Mouse (Mus musculus) liver, postnatal 0 days (tissue): ENCODE data around the gene Aurkaip1. TPM values are rescaled to one million over a fixed set of nuclear protein-coding genes. Genes with fewer than 3 reads are reported as not detected.

Source experiments
- ATAC-seq: fragments of 200-750 bp; cut with Nextera tagmentation; 2 replicates; pipeline ENCODE4 v1.8.0; 2017; ENCODE audit warnings: mild to moderate bottlenecking, moderate library complexity
- DNase-seq: peaks from one replicate; pipeline ENCODE4 v3.0.0-alpha.2; 2016
- H3K27ac ChIP-seq: fragments of 300-500 bp; sonication (generic); 2 replicates; pipeline ENCODE4 v1.5.1; 2014; ENCODE audit warnings: antibody characterized with exemption, moderate library complexity, mild to moderate bottlenecking, low read depth
- H3K27me3 ChIP-seq: fragments of 300-500 bp; sonication (generic); 2 replicates; pipeline ENCODE4 v1.6.1; 2014; ENCODE audit warnings: low read length, control low read depth, mixed read lengths; ENCODE audit not compliant: insufficient read depth
- H3K36me3 ChIP-seq: fragments of 300-500 bp; sonication (generic); replicated peaks from 2 replicates; pipeline ENCODE4 v1.6.1; 2014; ENCODE audit warnings: mild to moderate bottlenecking, control low read depth, low read length, moderate library complexity, mixed read lengths; ENCODE audit not compliant: insufficient read depth
- H3K4me1 ChIP-seq: fragments of 300-500 bp; sonication (generic); 2 replicates; pipeline ENCODE4 v1.6.1; 2014; ENCODE audit warnings: antibody characterized with exemption, mild to moderate bottlenecking, control low read depth; ENCODE audit not compliant: insufficient read depth
- H3K4me2 ChIP-seq: fragments of 300-500 bp; sonication (generic); 2 replicates; pipeline ENCODE4 v1.6.1; 2014; ENCODE audit warnings: low read depth, mild to moderate bottlenecking, low read length, moderate library complexity, mixed read lengths
- H3K4me3 ChIP-seq: fragments of 300-500 bp; sonication (generic); 2 replicates; pipeline ENCODE4 v1.5.1; 2014; ENCODE audit warnings: low read depth, low read length
- H3K9ac ChIP-seq: fragments of 300-500 bp; sonication (generic); replicated peaks from 2 replicates; pipeline ENCODE4 v1.6.1; 2014; ENCODE audit warnings: mild to moderate bottlenecking, moderate library complexity
- H3K9me3 ChIP-seq: fragments of 300-500 bp; sonication (generic); 2 replicates; pipeline ENCODE4 v1.6.1; 2016; ENCODE audit warnings: mild to moderate bottlenecking, control low read depth, low read length, mixed read lengths
- CTCF ChIP-seq: sonication (generic); IDR thresholded peaks from 2 replicates; pipeline ENCODE4 v1.5.1; 2016; ENCODE audit warnings: antibody characterized with exemption, low read depth
- EP300 ChIP-seq: IDR thresholded peaks from 2 replicates; pipeline ENCODE4 v1.6.1; 2016; ENCODE audit warnings: antibody characterized with exemption, low read depth, mild to moderate bottlenecking
- WGBS: fragments of 180-500 bp; shearing (Covaris S2); extraction: QIAGEN DNeasy Blood & Tissue Kit; methylation state at CpG from one replicate; pipeline ENCODE4 v1.1.7; 2014; ENCODE audit not compliant: insufficient replicate concordance; 5-methylcytosine and 5-hydroxymethylcytosine counted together
- polyA plus RNA-seq: library from polyadenylated mRNA; unstranded; fragments of >200 nt; fragmentation: Nextera tagmentation; extraction: Ambion mirVana; gene quantifications from 2 replicates; pipeline ENCODE4 v1.2.1, GENCODE M21; 2015

The Aurkaip1 gene
- polyA plus RNA-seq, 1 experiment from 2014 or later, result 92.7 TPM

DNA sequence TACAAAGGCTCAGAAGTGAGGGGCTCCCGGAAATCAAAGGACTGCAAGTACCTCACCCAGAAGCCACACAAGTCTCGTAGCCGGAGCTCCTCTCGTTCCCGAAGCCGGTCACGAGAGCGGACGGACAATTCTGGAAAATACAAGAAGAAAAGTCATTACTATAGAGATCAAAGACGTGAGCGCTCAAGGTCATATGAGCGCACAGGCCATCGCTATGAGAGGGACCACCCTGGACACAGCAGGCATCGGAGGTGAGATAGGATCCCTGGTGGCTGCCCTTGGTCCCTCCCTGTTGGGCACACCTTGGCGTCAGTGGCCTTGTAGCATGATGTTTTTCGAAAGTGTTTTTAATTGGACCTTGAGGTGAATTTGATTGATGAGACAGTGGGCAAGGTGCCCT lies 7.6 kb upstream of the Aurkaip1 start:
- no peaks in the 10 kb centered on the region for H3K4me1 ChIP-seq
- no peak for ATAC-seq
- H3K4me3 ChIP-seq, result no peak overlapping the region
- H3K9ac ChIP-seq, result no peak overlapping the region
- 94% methylated on average over 16 of the region's 16 CpGs for WGBS
- no peaks in the 10 kb centered on the region for H3K9me3 ChIP-seq
- peaks cover 80% of the 10 kb centered on the region for H3K36me3 ChIP-seq
- no peak for DNase-seq
- no peaks in the 10 kb centered on the region for H3K27me3 ChIP-seq
- TF ChIP-seq EP300, result no peak
- no peak for TF ChIP-seq CTCF
- no peak overlapping the region for H3K4me2 ChIP-seq
- H3K27ac ChIP-seq, result no peak overlapping the region

DNA sequence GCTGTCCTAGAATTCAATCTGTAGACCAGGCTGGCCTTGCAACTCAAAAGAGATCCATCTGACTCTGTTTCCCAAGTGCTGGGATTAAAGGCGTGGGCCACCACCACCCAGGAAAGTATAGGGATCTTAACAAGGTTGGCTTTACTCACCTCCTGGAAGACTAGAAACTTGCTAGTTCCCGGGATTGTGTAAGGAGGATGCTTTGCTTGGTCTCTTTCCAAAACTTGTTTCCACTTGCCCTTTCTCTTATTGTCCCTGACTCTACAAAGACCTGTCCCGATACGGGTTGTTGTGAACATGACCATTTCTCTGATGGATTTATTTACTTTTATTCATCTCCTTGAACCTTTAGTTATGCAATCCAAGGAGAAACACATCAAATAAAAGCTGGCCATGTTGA lies 1.2 kb upstream of the Aurkaip1 start:
- WGBS, result 90% methylated on average over 4 of the region's 4 CpGs
- peaks cover 23% of the 10 kb centered on the region for H3K4me1 ChIP-seq

DNA sequence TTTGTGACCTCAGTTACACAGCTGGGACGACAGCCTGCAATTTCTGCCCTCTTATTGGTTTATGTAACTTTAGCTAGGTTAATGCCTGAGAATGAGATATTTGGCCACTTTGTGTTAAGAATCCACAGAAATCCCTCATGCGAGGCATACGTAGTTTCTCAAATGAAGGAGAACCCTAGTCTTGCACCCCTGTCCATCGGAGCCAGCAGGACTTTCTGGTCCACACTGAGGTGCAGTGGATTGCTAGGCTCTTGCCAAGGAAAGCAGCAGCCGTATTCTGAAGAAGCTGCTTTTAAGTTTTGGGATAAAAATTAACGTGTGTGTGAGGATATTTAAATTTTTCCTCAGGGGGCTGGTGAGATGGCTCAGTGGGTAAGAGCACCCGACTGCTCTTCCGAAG lies 476 bp upstream of the Aurkaip1 start:
- no peak for TF ChIP-seq EP300
- TF ChIP-seq CTCF, result no peak
- Histone ChIP-seq H3K4me2 (peak overlapping the region; percentile 80), H3K27me3 (no peaks in the 10 kb centered on the region), H3K36me3 (peaks cover 19% of the 10 kb centered on the region), H3K9me3 (no peaks in the 10 kb centered on the region), H3K27ac (no peak overlapping the region; the same call in none of the 2 replicates), H3K4me1 (peaks cover 23% of the 10 kb centered on the region), H3K9ac (peak overlapping the region; percentile 95; the same call in 1 of the 2 replicates), H3K4me3 (peak overlapping the region; percentile 98)
- ATAC-seq (no peak), DNase-seq (no peak)
- 50% methylated on average over 8 of the region's 8 CpGs for WGBS

More for the DNA sequence above, 1.2 kb upstream of the Aurkaip1 start:
- H3K27me3 ChIP-seq, result no peaks in the 10 kb centered on the region
- H3K36me3 ChIP-seq, result peaks cover 26% of the 10 kb centered on the region
- no peak overlapping the region for H3K27ac ChIP-seq
- H3K9me3 ChIP-seq, result no peaks in the 10 kb centered on the region
- no peak overlapping the region for H3K4me3 ChIP-seq
- no peak for ATAC-seq
- no peak for DNase-seq
- no peak overlapping the region for H3K4me2 ChIP-seq
- TF ChIP-seq EP300 (no peak), CTCF (no peak)
- no peak overlapping the region for H3K9ac ChIP-seq

DNA sequence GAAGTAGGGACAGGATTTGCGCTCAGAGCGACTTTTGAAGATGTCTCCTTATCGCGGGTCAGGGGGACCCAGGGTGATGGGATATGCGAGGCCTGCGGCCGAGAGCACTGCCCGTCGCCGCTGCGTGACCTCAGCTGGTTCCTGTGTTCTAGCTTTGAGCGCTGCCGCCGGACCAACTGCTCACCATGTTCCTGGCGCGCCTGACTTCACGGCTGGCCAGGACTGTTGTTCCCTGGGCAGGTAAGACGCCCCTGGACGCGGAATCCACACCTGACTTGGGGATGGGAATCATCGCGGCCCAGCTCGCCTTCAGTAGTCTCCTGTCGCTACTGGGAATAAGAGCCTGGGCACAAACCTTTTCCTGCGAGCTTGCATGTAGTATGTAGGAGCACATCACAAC lies 759 bp downstream of the Aurkaip1 start:
- Histone ChIP-seq H3K9me3 (no peaks in the 10 kb centered on the region), H3K4me2 (peak overlapping the region; percentile 80), H3K4me1 (peaks cover 23% of the 10 kb centered on the region), H3K27me3 (no peaks in the 10 kb centered on the region), H3K9ac (peak overlapping the region; percentile 95), H3K36me3 (peaks cover 12% of the 10 kb centered on the region), H3K27ac (peak overlapping the region; percentile 91), H3K4me3 (peak overlapping the region; percentile 98)
- ATAC-seq, result peak; percentile 16
- TF ChIP-seq CTCF (no peak), EP300 (no peak)
- under 1% methylated on average over 25 of the region's 25 CpGs for WGBS
- DNase-seq, result no peak

- Histone ChIP-seq H3K4me1 (peaks cover 23% of the 10 kb centered on the region), H3K4me2 (peak overlapping the region; percentile 80), H3K36me3 (peaks cover 8% of the 10 kb centered on the region; the same call in 1 of the 2 replicates), H3K9me3 (no peaks in the 10 kb centered on the region), H3K4me3 (peak overlapping the region; percentile 98), H3K9ac (peak overlapping the region; percentile 95), H3K27me3 (no peaks in the 10 kb centered on the region), H3K27ac (peak overlapping the region; percentile 91)
- TF ChIP-seq CTCF, result no peak
- WGBS, result 48% methylated on average over 10 of the region's 10 CpGs
- DNase-seq (no peak), ATAC-seq (no peak)
Measured at GRCm38 (mm10) chr4:155832321-155832720, 1.2 kb downstream of the Aurkaip1 start.

GRCm38 (mm10) chr4:155833234-155833633 lies 2.2 kb downstream of the Aurkaip1 start:
- no peak overlapping the region for H3K27ac ChIP-seq
- no peak overlapping the region for H3K4me3 ChIP-seq
- no peaks in the 10 kb centered on the region for H3K27me3 ChIP-seq
- H3K36me3 ChIP-seq, result peaks cover 8% of the 10 kb centered on the region; the same call in 1 of the 2 replicates
- H3K4me1 ChIP-seq, result peaks cover 23% of the 10 kb centered on the region
- DNase-seq (no peak), ATAC-seq (no peak)
- WGBS, result 74% methylated on average over 4 of the region's 4 CpGs
- H3K9ac ChIP-seq, result no peak overlapping the region
- TF ChIP-seq EP300, result no peak
- no peak for TF ChIP-seq CTCF
- no peak overlapping the region for H3K4me2 ChIP-seq
- H3K9me3 ChIP-seq, result no peaks in the 10 kb centered on the region

GRCm38 (mm10) chr4:155833836-155834235 lies 2.8 kb downstream of the Aurkaip1 start:
- TF ChIP-seq CTCF, result peak; percentile 87
- TF ChIP-seq EP300, result no peak
- Histone ChIP-seq H3K9ac (no peak overlapping the region), H3K4me2 (no peak overlapping the region), H3K4me3 (no peak overlapping the region), H3K9me3 (no peaks in the 10 kb centered on the region), H3K27ac (0 out of 2 replicates have a peak overlapping the region, but pooled peaks have one; percentile 22), H3K27me3 (no peaks in the 10 kb centered on the region), H3K36me3 (peaks cover 8% of the 10 kb centered on the region; the same call in 1 of the 2 replicates), H3K4me1 (peaks cover 23% of the 10 kb centered on the region)
- WGBS, result 40% methylated on average over 2 of the region's 2 CpGs
- ATAC-seq (peak; percentile 31), DNase-seq (peak; percentile 78)
